Mouse (Mus musculus) heart, adult 2 months (tissue): ENCODE results near the gene Cspg4. TPM values are rescaled to one million over a fixed set of nuclear protein-coding genes. Genes with fewer than 3 reads are reported as not detected.

Source experiments
- DNase-seq, 2 experiments: peaks; one replicate each; pipeline ENCODE4 v3.0.0; 2021
- H3K27ac ChIP-seq: fragments of 200-600 bp; 2 replicates; pipeline ENCODE4 v1.8.1; 2022
- H3K27me3 ChIP-seq: fragments of 200-500 bp; 2 replicates; pipeline ENCODE4 v1.6.1; 2012; ENCODE audit warnings: mild to moderate bottlenecking, low read length, inconsistent platforms, mixed read lengths; ENCODE audit not compliant: control insufficient read depth, insufficient read depth
- H3K36me3 ChIP-seq: fragments of 200-500 bp; 2 replicates; pipeline ENCODE4 v1.6.1; 2012; ENCODE audit warnings: low read length, inconsistent platforms; ENCODE audit not compliant: control insufficient read depth, insufficient read depth
- H3K4me1 ChIP-seq: fragments of 200-500 bp; 2 replicates; pipeline ENCODE4 v1.6.1; 2011; ENCODE audit warnings: low read length; ENCODE audit not compliant: control insufficient read depth, insufficient read depth
- H3K4me3 ChIP-seq: fragments of 200-600 bp; 2 replicates; pipeline ENCODE4 v1.8.1; 2022
- H3K79me2 ChIP-seq: fragments of 200-500 bp; replicated peaks from 2 replicates; pipeline ENCODE4 v1.6.1; 2012; ENCODE audit warnings: mild to moderate bottlenecking, inconsistent platforms, low read length, moderate library complexity, mixed read lengths; ENCODE audit not compliant: control insufficient read depth, insufficient read depth
- H3K9ac ChIP-seq: fragments of 200-500 bp; 2 replicates; pipeline ENCODE4 v1.6.1; 2012; ENCODE audit warnings: low read depth, mild to moderate bottlenecking, control low read depth, inconsistent platforms, low read length, mixed read lengths
- CTCF ChIP-seq: fragments of 200-600 bp; IDR thresholded peaks from 2 replicates; pipeline ENCODE4 v1.8.1; 2022; ENCODE audit warnings: antibody characterized with exemption, mild to moderate bottlenecking, moderate library complexity
- EP300 ChIP-seq: fragments of 200-500 bp; IDR thresholded peaks from 2 replicates; pipeline ENCODE4 v1.6.1; 2011; ENCODE audit warnings: low read depth, low read length, control low read depth; ENCODE audit not compliant: insufficient read depth
- POLR2A ChIP-seq: fragments of 200-500 bp; IDR thresholded peaks from 2 replicates; pipeline ENCODE4 v1.6.1; 2011; ENCODE audit warnings: mild to moderate bottlenecking, low read depth, low read length, control low read depth; ENCODE audit not compliant: insufficient read depth
- WGBS: fragments of 180-500 bp; shearing (Covaris S2); methylation state at CpG from one replicate; pipeline ENCODE4 v1.1.7; 2018; 5-methylcytosine and 5-hydroxymethylcytosine counted together
- intact Hi-C: fragments of 180-260 bp; cut with DNase I; formaldehyde crosslinking; loops from one replicate; pipeline ENCODE4 v1.15.1; 2025
- polyA plus RNA-seq: library from polyadenylated mRNA; depleted of rRNA; stranded (reverse); fragments of >200 nt; gene quantifications from 2 replicates; pipeline ENCODE4 v1.2.3, GENCODE M21; 2012
- total RNA-seq, 2 experiments: library from RNA; stranded (reverse); gene quantifications; 2 replicates each; pipeline ENCODE4 v1.2.3; 2021

The Cspg4 gene
- total and polyA plus RNA-seq, 3 experiments, result 12.7 to 15.7 (median 13.7) TPM

- peaks cover 8% of the 10 kb centered on the region for H3K4me1 ChIP-seq
Observed at GRCm38 (mm10) chr9:56866430-56866829, 1.6 kb downstream of the Cspg4 start.

GRCm38 (mm10) chr9:56868292-56868691, 3.5 kb downstream of the Cspg4 start:
- intact Hi-C loops, result no loop called here
- Histone ChIP-seq H3K4me1 (peaks cover 15% of the 10 kb centered on the region), H3K27ac (peak overlapping the region; percentile 72), H3K36me3 (no peaks in the 10 kb centered on the region), H3K79me2 (no peaks in the 10 kb centered on the region), H3K9ac (peak overlapping the region; percentile 37), H3K27me3 (no peaks in the 10 kb centered on the region), H3K4me3 (no peak overlapping the region)
- 33% methylated on average over 6 of the region's 6 CpGs for WGBS
- TF ChIP-seq EP300 (no peak), POLR2A (no peak), CTCF (no peak)
- DNase-seq, result peak in 1 of 2 experiments; percentile 51

More at GRCm38 (mm10) chr9:56866430-56866829, 1.6 kb downstream of the Cspg4 start:
- Histone ChIP-seq H3K9ac (peak overlapping the region; percentile 39; the same call in 1 of the 2 replicates), H3K27ac (peak overlapping the region; percentile 72), H3K36me3 (no peaks in the 10 kb centered on the region), H3K27me3 (no peaks in the 10 kb centered on the region), H3K79me2 (no peaks in the 10 kb centered on the region), H3K4me3 (peak overlapping the region; percentile 57)
- no peak for DNase-seq
- TF ChIP-seq CTCF (no peak), POLR2A (no peak), EP300 (no peak)
- intact Hi-C loops, result no loop called here
- 65% methylated on average over 5 of the region's 5 CpGs for WGBS

GRCm38 (mm10) chr9:56869552-56869951, 4.7 kb downstream of the Cspg4 start:
- 0 out of 2 replicates have a peak overlapping the region, but pooled peaks have one; percentile 3 for H3K9ac ChIP-seq
- 60% methylated on average over 13 of the region's 13 CpGs for WGBS
- intact Hi-C loops, result no loop called here
- peak overlapping the region; percentile 36; the same call in 1 of the 2 replicates for H3K27ac ChIP-seq
- no peaks in the 10 kb centered on the region for H3K79me2 ChIP-seq
- no peak for TF ChIP-seq POLR2A
- TF ChIP-seq CTCF, result no peak
- no peak for TF ChIP-seq EP300
- peak in 1 of 2 experiments; percentile 21 for DNase-seq
- H3K36me3 ChIP-seq, result no peaks in the 10 kb centered on the region
- H3K4me3 ChIP-seq, result no peak overlapping the region
- no peaks in the 10 kb centered on the region for H3K27me3 ChIP-seq
- H3K4me1 ChIP-seq, result peaks cover 12% of the 10 kb centered on the region

- H3K4me1 ChIP-seq, result peaks cover 11% of the 10 kb centered on the region
- no peaks in the 10 kb centered on the region for H3K36me3 ChIP-seq
- intact Hi-C loops, result no loop called here
- H3K4me3 ChIP-seq, result no peak overlapping the region
- no peaks in the 10 kb centered on the region for H3K27me3 ChIP-seq
- no peaks in the 10 kb centered on the region for H3K79me2 ChIP-seq
- H3K9ac ChIP-seq, result peak overlapping the region; percentile 25; the same call in 1 of the 2 replicates
- 24% methylated on average over 10 of the region's 10 CpGs for WGBS
- DNase-seq, result no peak
- peak overlapping the region; percentile 63 for H3K27ac ChIP-seq
- TF ChIP-seq POLR2A, result no peak
- TF ChIP-seq EP300, result no peak
- no peak for TF ChIP-seq CTCF
Observed at GRCm38 (mm10) chr9:56870778-56871177, 5.9 kb downstream of the Cspg4 start.

- H3K27ac ChIP-seq, result peak overlapping the region; percentile 70
- DNase-seq, result peak; percentile 61 to 75
- peaks cover 11% of the 10 kb centered on the region for H3K4me1 ChIP-seq
- H3K36me3 ChIP-seq, result no peaks in the 10 kb centered on the region
- H3K4me3 ChIP-seq, result no peak overlapping the region
- H3K27me3 ChIP-seq, result no peaks in the 10 kb centered on the region
- intact Hi-C loops, result no loop called here
- H3K9ac ChIP-seq, result peak overlapping the region; percentile 25; the same call in 1 of the 2 replicates
- WGBS, result 9% methylated on average over 5 of the region's 5 CpGs
- peak; percentile 31; the same call in 1 of the 2 replicates for TF ChIP-seq POLR2A
- no peak for TF ChIP-seq EP300
- H3K79me2 ChIP-seq, result no peaks in the 10 kb centered on the region
Observed at GRCm38 (mm10) chr9:56871191-56871590, 6.4 kb downstream of the Cspg4 start.

GRCm38 (mm10) chr9:56872105-56872903, 7.5 kb downstream of the Cspg4 start:
- H3K27ac ChIP-seq, result peak overlapping the region; percentile 70
- H3K79me2 ChIP-seq, result no peaks in the 10 kb centered on the region
- 67% methylated on average over 5 of the region's 5 CpGs for WGBS
- H3K27me3 ChIP-seq, result no peaks in the 10 kb centered on the region
- peak overlapping the region; percentile 20; the same call in 1 of the 2 replicates for H3K9ac ChIP-seq
- DNase-seq, result no peak
- TF ChIP-seq CTCF, result no peak
- TF ChIP-seq EP300, result no peak
- no peak for TF ChIP-seq POLR2A
- no peaks in the 10 kb centered on the region for H3K36me3 ChIP-seq
- H3K4me1 ChIP-seq, result peaks cover 11% of the 10 kb centered on the region
- no peak overlapping the region for H3K4me3 ChIP-seq
- intact Hi-C loops, result no loop called here
